Mouse (Mus musculus) CH12.LX (cell line): ENCODE results near the gene Cpb2. TPM values are rescaled to one million over a fixed set of nuclear protein-coding genes. Genes with fewer than 3 reads are reported as not detected.

Source experiments
- DNase-seq: peaks from one replicate; pipeline ENCODE4 v3.0.0-alpha.2; 2013; ENCODE audit errors: extremely low read depth
- H3K27ac ChIP-seq: 2 replicates; pipeline ENCODE4 v1.5.1; 2012; ENCODE audit warnings: low read depth, mild to moderate bottlenecking, control low read depth, moderate library complexity; ENCODE audit not compliant: insufficient read depth
- H3K27me3 ChIP-seq: replicated peaks from 2 replicates; pipeline ENCODE3; 2012; ENCODE audit warnings: inconsistent platforms
- H3K36me3 ChIP-seq, 2 experiments: replicated peaks in 1 of 2; 2 replicates each; pipeline versions ENCODE3 to v1.6.1; 2012; ENCODE audit warnings: inconsistent platforms in 1 of 2, low read length in 1 of 2, mild to moderate bottlenecking in 1 of 2, mixed read lengths in 1 of 2, moderate library complexity in 1 of 2; ENCODE audit not compliant: control insufficient read depth in 1 of 2, insufficient read depth in 1 of 2
- H3K4me1 ChIP-seq, 2 experiments: 2 replicates each; pipeline ENCODE4 v1.6.1; 2012; ENCODE audit warnings: inconsistent platforms in 1 of 2, moderate library complexity in 1 of 2; ENCODE audit not compliant: insufficient read depth in 2 of 2, control insufficient read depth in 1 of 2
- H3K4me2 ChIP-seq: 2 replicates; pipeline ENCODE4 v1.6.1; 2012; ENCODE audit warnings: low read depth, mild to moderate bottlenecking, control low read depth; ENCODE audit not compliant: poor library complexity, insufficient read depth, severe bottlenecking
- H3K4me3 ChIP-seq, 3 experiments: fragments of 150-350 bp in 1 of 3; sonication (generic) in 1 of 3; replicated peaks in 1 of 3; 2 replicates each; pipeline versions ENCODE3 to v1.5.1; 2011 to 2012; ENCODE audit warnings: low read depth in 2 of 3, low read length in 2 of 3, mild to moderate bottlenecking in 2 of 3, moderate library complexity in 2 of 3, control low read depth in 1 of 3, improper control_type of control experiment in 1 of 3, inconsistent platforms in 1 of 3, mixed read lengths in 1 of 3; ENCODE audit not compliant: poor library complexity in 1 of 3
- H3K79me2 ChIP-seq: replicated peaks from 2 replicates; pipeline ENCODE4 v1.6.1; 2012; ENCODE audit warnings: mild to moderate bottlenecking, moderate library complexity; ENCODE audit not compliant: control insufficient read depth, poor library complexity, insufficient read depth, severe bottlenecking; ENCODE audit errors: extremely low read depth
- H3K9ac ChIP-seq: 2 replicates; pipeline ENCODE4 v1.6.1; 2012; ENCODE audit warnings: low read depth, mild to moderate bottlenecking, control low read depth, moderate library complexity; ENCODE audit not compliant: insufficient read depth
- H3K9me3 ChIP-seq: replicated peaks from 2 replicates; pipeline ENCODE3; 2012; ENCODE audit warnings: low read length, inconsistent platforms, mixed read lengths
- BHLHE40 ChIP-seq: IDR thresholded peaks from 2 replicates; pipeline ENCODE4 v1.6.1; 2011; ENCODE audit warnings: mild to moderate bottlenecking, low read depth, low read length, improper control_type of control experiment
- CHD1 ChIP-seq: IDR thresholded peaks from 2 replicates; pipeline ENCODE4 v1.6.1; 2012; ENCODE audit warnings: low read depth, low read length, improper control_type of control experiment, inconsistent platforms
- E2F4 ChIP-seq: IDR thresholded peaks from 2 replicates; pipeline ENCODE4 v1.6.1; 2011; ENCODE audit warnings: low read depth, low read length, improper control_type of control experiment; ENCODE audit not compliant: insufficient replicate concordance
- ELF1 ChIP-seq: IDR thresholded peaks from 2 replicates; pipeline ENCODE4 v1.6.1; 2014; ENCODE audit warnings: low read depth, mild to moderate bottlenecking, inconsistent platforms, low read length, improper control_type of control experiment
- EP300 ChIP-seq: IDR thresholded peaks from 2 replicates; pipeline ENCODE4 v1.6.1; 2011; ENCODE audit warnings: low read length, improper control_type of control experiment
- IRF4 ChIP-seq: IDR thresholded peaks from 2 replicates; pipeline ENCODE4 v1.6.1; 2014; ENCODE audit warnings: low read depth, mild to moderate bottlenecking, inconsistent platforms, low read length, improper control_type of control experiment
- JUN ChIP-seq: IDR thresholded peaks from 2 replicates; pipeline ENCODE4 v1.6.1; 2011; ENCODE audit warnings: low read depth, mild to moderate bottlenecking, low read length, improper control_type of control experiment, moderate library complexity; ENCODE audit not compliant: insufficient read depth
- JUND ChIP-seq: conservative IDR thresholded peaks from 2 replicates; pipeline ENCODE4 v1.6.1; 2011; ENCODE audit warnings: low read depth, low read length, improper control_type of control experiment
- MAFK ChIP-seq: IDR thresholded peaks from 2 replicates; pipeline ENCODE4 v1.6.1; 2011; ENCODE audit warnings: low read length, improper control_type of control experiment; ENCODE audit not compliant: insufficient replicate concordance
- MAX ChIP-seq: IDR thresholded peaks from 2 replicates; pipeline ENCODE4 v1.6.1; 2011; ENCODE audit warnings: low read length, improper control_type of control experiment
- MAZ ChIP-seq: IDR thresholded peaks from 2 replicates; pipeline ENCODE4 v1.6.1; 2012; ENCODE audit warnings: low read depth, mild to moderate bottlenecking, inconsistent platforms, low read length, improper control_type of control experiment, moderate library complexity
- MXI1 ChIP-seq: IDR thresholded peaks from 2 replicates; pipeline ENCODE4 v1.6.1; 2011; ENCODE audit warnings: mild to moderate bottlenecking, low read depth, low read length, improper control_type of control experiment
- MYC ChIP-seq: IDR thresholded peaks from 2 replicates; pipeline ENCODE4 v1.6.1; 2011; ENCODE audit warnings: low read depth, mild to moderate bottlenecking, improper control_type of control experiment, low read length
- NELFE ChIP-seq: IDR thresholded peaks from 2 replicates; pipeline ENCODE4 v1.6.1; 2011; ENCODE audit warnings: low read depth, low read length, improper control_type of control experiment
- NRF1 ChIP-seq: IDR thresholded peaks from 2 replicates; pipeline ENCODE4 v1.6.1; 2014; ENCODE audit warnings: low read depth, mild to moderate bottlenecking, inconsistent platforms, low read length, improper control_type of control experiment, moderate library complexity
- PAX5 ChIP-seq: IDR thresholded peaks from 2 replicates; pipeline ENCODE4 v1.6.1; 2012; ENCODE audit warnings: low read length, inconsistent platforms, mixed read lengths
- POLR2A ChIP-seq: IDR thresholded peaks from 2 replicates; pipeline ENCODE4 v1.6.1; 2011; ENCODE audit warnings: low read depth, mild to moderate bottlenecking, improper control_type of control experiment, low read length
- RAD21 ChIP-seq: IDR thresholded peaks from 2 replicates; pipeline ENCODE4 v1.6.1; 2011; ENCODE audit warnings: low read depth, mild to moderate bottlenecking, low read length, improper control_type of control experiment, moderate library complexity
- RCOR1 ChIP-seq: conservative IDR thresholded peaks from 2 replicates; pipeline ENCODE4 v1.6.1; 2012; ENCODE audit warnings: low read depth, mild to moderate bottlenecking, inconsistent platforms, low read length, improper control_type of control experiment
- TBP ChIP-seq: conservative IDR thresholded peaks from 2 replicates; pipeline ENCODE4 v1.6.1; 2011; ENCODE audit warnings: low read depth, low read length, improper control_type of control experiment
- UBTF ChIP-seq: IDR thresholded peaks from 2 replicates; pipeline ENCODE4 v1.6.1; 2012; ENCODE audit warnings: low read depth, mild to moderate bottlenecking, inconsistent platforms, low read length, improper control_type of control experiment, moderate library complexity
- USF2 ChIP-seq: conservative IDR thresholded peaks from 2 replicates; pipeline ENCODE4 v1.6.1; 2011; ENCODE audit warnings: low read depth, low read length, improper control_type of control experiment
- ZC3H11A ChIP-seq: IDR thresholded peaks from 2 replicates; pipeline ENCODE4 v1.6.1; 2012; ENCODE audit warnings: low read depth, mild to moderate bottlenecking, inconsistent platforms, low read length, improper control_type of control experiment
- ZKSCAN1 ChIP-seq: IDR thresholded peaks from 2 replicates; pipeline ENCODE4 v1.6.1; 2012; ENCODE audit warnings: low read depth, inconsistent platforms, low read length, improper control_type of control experiment, borderline replicate concordance
- dilution Hi-C: fragments of 300-500 bp; cut with MboI; formaldehyde crosslinking; loops from 2 replicates; pipeline ENCODE4 v1.14.3; 2020; ENCODE audit warnings: low sequenced_read_pairs; ENCODE audit not compliant: extremely low pct_unique_long_range_greater_than_20kb, extremely low pct_ligation_motif_present
- in situ Hi-C: fragments of 300-500 bp; cut with MboI; formaldehyde crosslinking; loops from 3 replicates; pipeline ENCODE4 v1.14.3; 2019; ENCODE audit warnings: low sequenced_read_pairs, low pct_ligation_motif_present, low pct_unique_long_range_greater_than_20kb, mixed read lengths
- polyA plus RNA-seq: library from polyadenylated mRNA; unstranded; fragments of >175 nt; gene quantifications from 2 replicates; pipeline ENCODE4 v1.2.1, GENCODE M21; 2012; ENCODE audit warnings: low read depth; ENCODE audit not compliant: insufficient read length
- total RNA-seq, 2 experiments: library from RNA; depleted of rRNA; stranded (reverse); fragments of 300-350 nt in 1 of 2; fragments of >200 nt in 1 of 2; gene quantifications; 2 replicates each; pipeline ENCODE4 v1.2.3; 2012 to 2014

Cpb2 gene
- total and polyA plus RNA-seq, 3 experiments, result not detected

GRCm38 (mm10) chr14:75233070-75233469 lies 9.0 kb upstream of the Cpb2 start:
- H3K27me3 ChIP-seq, result no peaks in the 10 kb centered on the region
- dilution Hi-C loops, result no loop called here
- H3K4me1 ChIP-seq, result no peaks in the 10 kb centered on the region; a peak in 1 of 4 replicates

GRCm38 (mm10) chr14:75235552-75235951 lies 6.5 kb upstream of the Cpb2 start:
- DNase-seq, result no peak
- Histone ChIP-seq H3K79me2 (no peaks in the 10 kb centered on the region), H3K27me3 (no peaks in the 10 kb centered on the region), H3K27ac (no peak overlapping the region), H3K9ac (no peak overlapping the region), H3K4me3 (no peak overlapping the region), H3K9me3 (no peaks in the 10 kb centered on the region), H3K36me3 (peaks cover 8 to 9% of the 10 kb centered on the region in 2 experiments), H3K4me1 (peaks cover 0 to 21% of the 10 kb centered on the region in 2 experiments; a peak in 2 of 4 replicates), H3K4me2 (no peak overlapping the region)
- in situ Hi-C loops, result no loop called here
- TF ChIP-seq MAFK (no peak), TBP (no peak), RCOR1 (no peak), ZC3H11A (no peak), RAD21 (no peak), USF2 (no peak), BHLHE40 (no peak), ZKSCAN1 (no peak), POLR2A (no peak), MAZ (no peak), UBTF (no peak), IRF4 (no peak), MXI1 (no peak), MYC (no peak), EP300 (no peak)
- dilution Hi-C loops, result no loop called here

More at GRCm38 (mm10) chr14:75233070-75233469, 9.0 kb upstream of the Cpb2 start:
- H3K4me3 ChIP-seq, result no peak overlapping the region
- no peak overlapping the region for H3K27ac ChIP-seq
- H3K79me2 ChIP-seq, result no peaks in the 10 kb centered on the region
- H3K36me3 ChIP-seq, result peaks cover 21 to 31% of the 10 kb centered on the region in 2 experiments
- H3K4me2 ChIP-seq, result no peak overlapping the region
- in situ Hi-C loops, result no loop called here
- no peaks in the 10 kb centered on the region for H3K9me3 ChIP-seq
- no peak for DNase-seq
- TF ChIP-seq CHD1 (no peak), NELFE (no peak), UBTF (no peak), NRF1 (no peak), MAZ (no peak), E2F4 (no peak), MAX (no peak), JUND (no peak), JUN (no peak), MYC (no peak), PAX5 (no peak), ELF1 (no peak), TBP (no peak)
- H3K9ac ChIP-seq, result no peak overlapping the region
